Mouse (Mus musculus) left cerebral cortex, postnatal 36 days (tissue): Measurements from ENCODE around the gene Ptpa. TPM values are rescaled to one million over a fixed set of nuclear protein-coding genes. Genes with fewer than 3 reads are reported as not detected.

ENCODE experiments used
- DNase-seq, 2 experiments: peaks; one replicate each; pipeline ENCODE4 v3.0.0; 2021 to 2022; ENCODE audit warnings: low spot score in 2 of 2, mixed read lengths in 1 of 2
- intact Hi-C: fragments of 180-260 bp; cut with DNase I; formaldehyde crosslinking; loops from one replicate; pipeline ENCODE4 v1.15.1; 2025
- total RNA-seq, 2 experiments: library from RNA; stranded (reverse); gene quantifications; 2 replicates each; pipeline ENCODE4 v1.2.3; 2021

Gene Ptpa
- total RNA-seq, 2 experiments from 2014 or later = 175 to 182 TPM

DNA sequence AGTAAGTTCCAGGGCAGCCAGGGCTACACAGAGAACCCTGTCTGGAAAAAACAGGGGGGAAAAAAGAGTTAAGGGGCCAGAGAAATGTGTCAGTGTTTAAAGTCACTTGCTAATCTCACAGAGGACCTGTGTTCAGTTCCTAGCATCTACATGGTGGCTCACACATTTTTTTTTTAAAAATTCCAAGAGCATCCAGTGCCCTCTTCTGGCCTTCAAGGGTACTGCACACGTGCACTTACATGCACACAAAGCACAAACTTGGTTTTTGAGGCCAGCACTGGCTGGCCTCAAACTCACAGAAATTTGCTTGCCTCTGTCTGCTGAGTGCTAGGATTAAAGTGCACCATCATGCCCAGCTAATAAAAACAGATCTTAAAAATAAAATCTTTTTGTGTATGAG is 34.7 kb downstream of the Ptpa start:
- intact Hi-C loops = no loop called here
- DNase-seq = no peak

DNA sequence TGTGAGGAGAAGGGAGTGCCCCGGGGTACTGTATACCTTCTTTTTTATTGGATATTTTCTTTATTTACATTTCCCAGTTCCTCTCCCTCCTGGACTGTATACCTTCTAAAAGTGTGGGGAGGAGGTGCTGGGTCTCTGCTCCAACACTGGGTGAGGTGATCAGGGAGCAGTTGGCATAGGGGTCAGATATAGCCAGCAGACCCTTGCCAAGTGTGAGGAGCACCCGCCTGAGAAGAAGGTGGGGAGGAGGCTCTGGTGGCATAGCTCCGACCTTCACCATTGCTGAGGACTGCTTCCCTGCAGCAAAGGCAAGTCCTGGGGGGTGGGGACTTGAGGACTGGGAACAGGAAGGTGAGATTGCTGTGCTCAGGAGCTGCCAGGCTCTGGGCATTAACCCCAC is 35.7 kb downstream of the Ptpa start:
- DNase-seq = no peak
- intact Hi-C loops = no loop called here

DNA sequence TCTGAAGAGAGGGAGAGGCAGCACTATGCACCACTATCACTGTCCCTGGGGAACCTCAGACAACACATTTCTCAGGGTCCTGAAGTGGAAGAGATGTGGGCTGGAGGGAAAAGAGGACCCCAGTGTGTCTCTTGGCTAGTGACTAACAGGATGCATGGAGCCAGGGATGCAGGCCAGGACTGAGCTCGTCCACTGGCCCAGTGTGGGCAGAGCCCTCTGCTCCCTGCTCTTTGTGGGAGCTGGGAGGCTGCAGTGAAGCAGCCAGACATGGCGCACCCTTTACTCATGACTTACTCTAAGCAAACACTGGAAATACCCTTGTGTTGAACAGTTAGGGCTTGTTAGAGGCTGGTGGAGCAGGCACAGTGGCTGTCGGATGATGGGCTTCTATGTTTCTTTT is 37.7 kb downstream of the Ptpa start:
- DNase-seq = no peak
- intact Hi-C loops = no loop called here

DNA sequence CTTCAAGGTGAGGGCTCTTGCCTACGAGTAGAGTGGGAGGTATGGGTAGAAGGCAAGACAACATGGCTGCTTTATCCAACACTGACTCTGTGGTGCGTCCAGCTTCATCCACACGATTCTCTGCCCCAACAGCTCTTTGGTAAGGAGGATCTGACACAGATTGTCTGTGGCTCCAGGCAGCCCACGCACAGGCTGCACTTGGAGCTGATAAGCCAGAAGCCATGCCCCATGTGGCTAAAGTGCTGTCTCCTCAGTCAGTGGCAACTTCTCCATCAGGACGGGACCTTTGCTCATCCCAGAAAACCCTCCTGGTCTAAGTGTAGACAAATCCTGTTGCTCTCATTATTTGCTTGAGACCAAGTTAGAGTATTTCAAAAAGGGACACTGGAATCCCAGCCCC is 38.7 kb downstream of the Ptpa start:
- intact Hi-C loops = no loop called here

DNA sequence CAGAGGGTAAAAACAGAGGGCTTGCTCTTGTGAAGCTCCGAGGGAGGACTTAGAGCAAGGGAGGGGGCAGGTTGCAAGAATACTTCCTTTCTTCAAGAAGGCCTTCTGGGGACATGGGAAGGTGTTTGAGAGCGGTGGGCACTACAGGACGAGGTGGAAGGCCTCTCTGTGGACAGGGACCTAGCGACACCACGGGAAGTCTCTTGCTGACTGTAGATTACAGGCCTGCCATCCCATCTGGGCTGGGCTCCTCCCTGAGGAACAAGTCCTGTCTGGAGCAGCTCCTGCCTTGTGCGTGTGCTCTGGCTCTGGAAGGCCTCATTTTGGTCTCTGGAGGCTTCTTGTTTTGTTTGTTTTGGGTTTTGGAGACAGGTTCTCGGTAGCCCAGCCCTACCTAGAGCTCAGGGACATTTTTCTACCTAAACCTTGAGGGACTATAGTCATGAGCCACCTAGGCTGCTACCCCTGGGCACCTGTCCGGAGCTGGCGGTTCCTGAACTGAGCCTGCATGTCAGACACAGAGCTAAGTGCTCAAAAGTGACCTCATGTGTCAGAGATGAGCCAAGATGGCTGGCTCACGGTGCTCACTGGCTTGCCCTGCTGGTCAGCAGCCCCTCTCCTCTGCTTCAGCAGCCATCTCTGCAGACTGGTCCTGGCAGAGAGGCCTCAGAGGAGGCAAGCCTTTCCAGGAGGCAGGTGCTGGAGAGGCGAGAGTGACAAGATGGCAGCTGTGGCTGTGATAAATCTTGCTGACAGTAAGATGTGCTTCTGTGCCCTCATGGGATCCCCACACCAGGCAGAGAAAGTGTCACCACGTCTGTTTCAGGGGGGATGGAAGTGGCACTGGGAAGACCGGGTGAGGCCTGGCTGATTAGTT is 40.5 kb downstream of the Ptpa start:
- intact Hi-C loops = no loop called here
- no peak for DNase-seq

More for the DNA sequence above, 38.7 kb downstream of the Ptpa start:
- no peak for DNase-seq

DNA sequence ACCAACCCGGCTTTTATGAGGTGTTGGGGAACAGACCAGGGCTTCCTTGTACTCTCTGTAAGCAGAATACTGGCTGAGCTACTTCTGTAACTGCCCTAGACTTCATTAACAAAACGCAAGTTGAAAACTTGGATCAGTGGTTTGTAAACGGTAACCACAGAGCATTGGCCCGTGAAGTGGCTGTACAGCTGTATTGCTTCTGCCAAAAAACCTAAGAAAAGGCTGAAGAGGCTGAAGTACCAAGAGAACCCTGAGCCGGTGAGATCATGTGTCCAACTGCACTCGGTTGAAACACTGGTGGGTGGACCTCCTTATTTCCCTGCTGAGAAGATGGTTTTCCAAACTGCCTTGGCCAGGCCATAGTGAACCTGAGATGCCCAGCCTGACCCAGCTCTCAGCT is 42.5 kb downstream of the Ptpa start:
- DNase-seq = no peak
- intact Hi-C loops = no loop called here

DNA sequence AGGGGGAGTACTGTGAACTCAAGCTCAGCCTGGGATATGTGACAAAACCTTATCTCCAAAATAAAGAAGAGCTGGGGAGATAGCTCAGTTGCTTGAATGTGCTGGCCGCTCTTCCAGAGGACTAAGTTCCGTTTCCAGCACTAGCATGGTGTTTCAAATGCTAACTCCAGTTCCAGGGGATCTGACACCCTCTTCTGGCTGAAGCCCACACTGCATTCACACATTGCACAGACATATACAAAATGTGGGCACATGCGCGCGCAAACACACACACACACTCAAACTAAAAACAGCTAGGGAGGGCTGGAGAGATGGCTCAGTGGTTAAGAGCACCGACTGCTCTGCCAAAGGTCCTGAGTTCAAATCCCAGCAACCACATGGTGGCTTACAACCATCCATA is 43.4 kb downstream of the Ptpa start:
- intact Hi-C loops = no loop called here
- no peak for DNase-seq

DNA sequence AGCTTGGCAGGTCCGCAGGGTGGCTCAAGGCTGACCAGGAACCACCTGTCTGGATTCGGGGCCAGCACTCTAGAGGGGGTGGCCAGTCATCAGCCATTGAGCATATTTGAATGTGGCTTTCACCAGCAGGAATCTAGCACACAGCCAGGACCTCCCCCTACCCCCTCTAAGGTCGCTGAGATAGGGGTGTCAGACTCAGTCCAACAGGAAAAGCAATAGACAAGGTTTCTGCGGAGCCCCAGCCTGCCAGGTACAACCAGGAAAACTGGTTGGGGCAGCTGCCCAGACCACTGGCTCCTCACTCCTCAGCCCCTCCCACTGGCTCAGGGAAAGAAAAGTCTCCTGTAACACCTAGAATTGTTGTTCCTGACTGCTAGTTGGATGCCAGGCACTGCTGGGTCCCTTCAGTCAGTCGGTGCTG is 47.5 kb downstream of the Ptpa start:
- intact Hi-C loops = no loop called here
- no peak for DNase-seq

DNA sequence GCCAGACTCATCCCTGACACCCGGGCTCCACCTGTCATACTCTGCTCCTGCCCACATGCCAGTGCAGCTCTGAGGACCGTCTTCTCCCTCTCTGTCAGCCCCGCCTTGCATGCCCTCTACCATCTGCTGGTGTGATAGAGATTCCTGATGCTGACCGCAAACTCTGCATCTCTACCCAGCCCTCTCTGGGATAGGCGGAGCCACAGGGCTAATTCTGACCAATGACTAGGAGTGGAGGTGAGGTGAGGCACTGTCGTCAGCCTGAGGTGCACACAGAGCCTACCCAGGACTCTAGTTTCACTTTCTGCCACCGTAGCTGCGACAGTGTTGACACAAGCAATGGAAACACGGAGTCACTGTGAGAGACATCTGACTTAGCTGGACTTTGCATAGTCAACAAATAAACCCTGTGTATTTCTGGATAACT is 48.1 kb downstream of the Ptpa start:
- intact Hi-C loops = loop anchor here (2.0 kb wide), 1 partner anchor 23 kb away; no protein-coding TSS in a partner anchor
- peak; percentile 57 to 63 for DNase-seq

DNA sequence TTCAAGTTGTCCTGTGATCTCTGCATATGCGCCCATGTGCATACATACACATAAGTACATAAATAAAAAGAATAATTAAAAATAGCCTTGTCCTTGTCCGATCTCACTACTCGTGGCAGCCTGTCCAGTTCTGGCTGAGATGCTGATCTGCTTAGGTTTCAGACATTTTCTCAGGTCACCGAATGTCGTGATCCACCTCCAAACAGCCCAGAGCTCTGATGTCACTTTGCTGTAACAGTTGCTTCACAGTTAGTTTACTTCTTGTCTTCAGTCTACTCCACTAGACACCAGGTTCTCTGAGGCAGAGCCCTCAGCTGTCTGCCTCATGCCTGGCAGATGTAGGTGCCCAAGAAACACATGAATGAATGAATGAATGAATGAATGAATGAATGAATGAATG is 48.6 kb downstream of the Ptpa start:
- intact Hi-C loops = loop anchor here (2.0 kb wide), 1 partner anchor 24 kb away; no protein-coding TSS in a partner anchor

DNA sequence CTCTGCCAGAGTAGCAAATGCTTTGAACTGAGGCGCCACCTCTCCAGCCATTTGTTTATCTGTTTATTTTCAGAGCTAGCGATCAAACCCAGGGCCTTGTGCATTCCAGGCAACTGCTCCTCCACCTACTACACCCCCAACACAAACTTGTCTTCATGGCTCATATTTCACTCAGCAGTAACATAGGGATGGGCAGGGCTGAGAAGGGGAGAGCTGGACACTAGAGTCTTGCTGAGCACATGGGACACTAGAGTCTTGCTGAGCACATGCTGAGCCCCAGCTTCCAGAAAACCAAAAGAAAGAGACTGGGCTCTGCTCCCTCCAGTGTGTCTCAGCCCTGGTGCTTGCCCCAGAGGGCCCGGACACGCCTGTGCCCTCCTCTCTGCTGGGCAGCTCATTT is 50.9 kb downstream of the Ptpa start:
- intact Hi-C loops = no loop called here
- no peak for DNase-seq

More for the DNA sequence above, 48.6 kb downstream of the Ptpa start:
- DNase-seq = no peak

DNA sequence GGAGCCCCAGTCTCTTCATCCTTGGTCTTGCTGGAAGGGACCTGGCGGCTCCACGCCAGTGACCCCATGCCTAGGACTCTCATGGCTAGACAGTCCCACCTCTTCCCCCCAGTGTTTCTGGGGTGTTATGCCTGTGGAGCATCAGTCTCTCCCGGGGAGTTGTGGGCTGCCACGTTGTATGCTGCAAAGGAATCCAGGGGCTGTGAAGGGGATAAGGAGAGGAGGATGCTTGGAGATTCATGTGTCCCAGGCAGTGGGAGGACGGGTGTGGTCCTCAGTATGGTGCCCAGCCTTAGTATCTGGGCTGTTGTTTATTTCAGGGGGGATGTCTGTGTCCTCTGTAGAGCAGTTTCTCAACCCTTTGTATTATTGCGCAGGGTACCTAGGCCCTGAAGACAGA is 53.2 kb downstream of the Ptpa start:
- DNase-seq = peak in 1 of 2 experiments; percentile 37
- intact Hi-C loops = no loop called here

DNA sequence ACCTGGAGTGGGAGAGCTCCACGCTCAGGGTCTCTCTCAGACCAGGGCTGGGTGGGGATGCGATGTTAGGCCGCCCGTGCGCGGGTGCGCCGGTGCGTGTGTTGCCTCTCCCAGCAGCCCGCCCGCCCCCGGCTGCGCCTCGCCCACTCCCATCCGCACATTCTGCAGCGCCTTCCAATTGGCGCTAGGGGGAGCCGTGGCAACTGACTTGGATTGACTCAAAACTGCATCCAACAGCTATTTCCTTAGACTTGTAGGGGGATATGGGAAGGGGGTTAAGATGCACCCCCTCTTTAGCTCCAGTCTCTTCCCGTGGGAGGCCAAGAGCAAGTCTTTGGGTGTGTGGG is 53.9 kb downstream of the Ptpa start:
- intact Hi-C loops = loop anchor here (2.0 to 5.0 kb wide), 3 partner anchors 178 to 325 kb away; no protein-coding TSS in a partner anchor

DNA sequence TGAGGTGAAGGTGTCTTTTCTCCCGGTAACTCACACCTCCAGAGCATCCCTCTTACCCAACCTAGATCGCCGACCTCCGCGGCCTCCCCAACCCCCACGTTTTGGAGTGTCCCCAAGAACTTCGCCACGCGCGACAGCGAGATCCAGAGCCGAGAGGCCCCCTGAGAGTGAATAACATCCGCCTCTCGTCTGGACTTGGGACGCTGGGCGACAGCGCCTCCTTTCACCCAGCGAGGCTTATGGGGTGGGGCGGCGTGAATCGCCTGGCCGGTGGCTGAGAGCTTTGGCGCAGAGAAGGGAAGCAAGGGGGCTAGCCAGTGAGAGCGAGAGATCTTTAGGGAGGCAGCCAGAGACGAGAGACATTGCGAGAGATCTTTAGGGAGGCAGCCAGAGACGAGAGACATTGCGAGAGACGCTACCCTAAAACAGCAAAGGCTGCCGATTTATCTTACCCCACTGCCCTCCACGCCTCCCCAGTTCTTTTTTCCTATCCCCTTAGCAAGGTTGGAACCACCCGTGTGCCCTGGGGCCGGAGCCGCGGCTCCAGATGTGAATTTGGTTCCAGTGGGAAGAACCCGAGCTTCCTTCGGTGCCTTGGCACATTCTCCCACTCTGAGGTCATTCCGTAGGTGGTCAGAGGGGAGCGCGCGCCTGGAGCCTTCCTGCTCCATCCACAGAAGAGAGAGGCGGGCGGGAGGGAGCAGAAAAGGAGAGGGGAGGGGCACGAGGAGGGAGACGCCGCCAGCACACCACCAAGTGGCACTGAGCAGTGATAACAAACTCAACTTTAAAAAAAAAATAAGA is 54.5 kb downstream of the Ptpa start:
- peak; percentile 62 for DNase-seq
- intact Hi-C loops = loop anchor here (2.0 to 5.0 kb wide), 3 partner anchors 177 to 324 kb away; no protein-coding TSS in a partner anchor

More for the DNA sequence above, 53.9 kb downstream of the Ptpa start:
- peak; percentile 84 to 86 for DNase-seq

DNA sequence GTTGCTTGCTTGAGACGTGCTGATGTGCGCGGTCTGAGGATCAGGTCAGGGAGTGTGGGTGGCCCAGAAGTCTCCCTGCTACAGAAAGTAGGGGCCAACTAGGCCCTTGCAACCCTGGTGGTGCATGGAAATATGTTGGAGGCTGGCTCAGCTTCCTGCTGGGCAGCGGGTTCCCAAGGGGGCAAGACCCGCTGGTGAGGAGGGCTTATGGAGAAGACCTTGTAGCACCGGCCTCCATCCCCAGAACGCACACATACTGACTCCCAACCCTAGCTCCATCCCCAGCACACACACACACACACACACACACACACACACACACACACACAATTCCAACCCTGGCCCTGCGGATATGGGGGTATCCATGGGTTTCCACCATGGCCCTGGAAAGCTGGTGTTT is 55.2 kb downstream of the Ptpa start:
- intact Hi-C loops = loop anchor here (2.0 to 5.0 kb wide), 3 partner anchors 176 to 324 kb away; no protein-coding TSS in a partner anchor
- DNase-seq = peak in 1 of 2 experiments; percentile 16

DNA sequence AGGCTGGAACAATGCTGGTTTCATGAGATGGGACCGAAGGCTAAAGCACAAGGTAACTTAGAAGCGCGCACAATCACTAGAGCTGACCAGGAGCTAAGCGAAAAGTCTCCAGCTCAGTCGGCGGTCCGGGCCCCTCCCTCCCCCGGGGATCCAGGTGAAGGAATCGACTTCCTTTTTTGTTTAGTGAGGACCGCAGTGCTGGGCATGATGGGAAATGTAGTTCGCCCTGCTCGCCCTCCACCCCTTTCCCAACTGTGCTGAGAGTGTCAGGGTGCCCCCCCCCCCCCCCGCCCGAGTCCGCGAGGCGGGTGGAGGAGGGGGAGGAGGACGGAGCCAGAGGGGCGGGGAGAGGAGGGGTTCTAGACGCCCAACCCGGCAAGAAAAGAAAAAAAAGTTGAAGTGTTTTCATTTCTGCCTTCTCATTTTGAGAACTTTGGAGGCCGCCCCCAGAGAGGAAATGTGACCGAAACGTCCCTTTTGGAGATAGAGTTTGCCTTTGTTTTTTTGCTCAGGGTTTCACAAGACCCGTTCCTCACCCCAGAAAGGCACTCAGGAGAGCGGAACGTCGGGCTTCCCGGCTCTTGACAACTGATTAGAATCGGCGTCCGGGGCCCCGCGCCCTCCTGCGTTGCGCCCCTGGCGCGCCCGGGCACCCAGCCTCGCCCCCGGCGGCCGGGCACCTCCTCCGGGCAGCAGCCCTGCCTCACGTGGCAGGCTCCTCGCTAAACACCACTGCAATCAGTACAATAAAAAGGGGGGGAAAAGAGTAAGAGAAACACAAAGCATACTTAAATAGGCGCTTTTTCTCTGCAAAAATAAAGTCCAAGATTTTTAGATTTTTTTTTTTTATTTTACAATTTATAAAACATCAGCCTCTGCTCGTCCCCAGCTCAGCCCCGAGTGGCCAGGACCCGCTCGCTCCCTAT is 56.2 kb downstream of the Ptpa start:
- DNase-seq = peak; percentile 78 to 79
- intact Hi-C loops = loop anchor here (2.0 to 5.0 kb wide), 5 partner anchors 75 to 323 kb away; partner anchors contain the start of gene Cstad

DNA sequence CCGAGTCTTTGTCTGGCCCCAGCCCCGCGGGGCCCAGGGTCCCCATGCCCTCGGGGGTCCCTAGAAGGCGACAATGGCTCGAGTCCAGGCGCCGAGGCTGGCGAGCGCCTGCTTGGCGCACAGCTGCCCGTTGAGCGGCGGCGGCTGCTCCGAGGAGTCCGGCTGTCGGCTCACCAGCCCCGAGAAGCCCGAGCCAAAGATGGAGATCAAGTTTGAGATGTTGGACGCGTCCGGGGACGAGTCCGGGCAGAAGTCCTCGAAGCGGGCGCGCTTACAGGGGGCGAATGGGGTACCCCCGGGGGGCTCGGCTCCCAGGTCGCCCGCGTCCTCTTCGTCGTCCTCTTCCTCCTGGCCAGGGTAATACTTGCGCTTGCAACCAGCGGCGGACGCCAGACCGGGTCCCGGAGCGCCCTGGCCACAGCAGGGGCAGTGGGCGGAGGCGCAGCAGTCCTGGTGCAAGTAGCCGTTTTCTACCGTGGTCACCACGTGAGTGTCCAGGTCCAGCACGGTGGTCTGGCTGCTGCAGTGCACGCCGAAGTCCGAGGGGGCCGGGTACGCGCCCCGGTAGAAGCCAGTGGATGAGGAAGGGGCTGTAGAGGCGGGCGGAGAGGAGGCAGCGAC is 57.0 kb downstream of the Ptpa start:
- peak; percentile 43 to 52 for DNase-seq

DNA sequence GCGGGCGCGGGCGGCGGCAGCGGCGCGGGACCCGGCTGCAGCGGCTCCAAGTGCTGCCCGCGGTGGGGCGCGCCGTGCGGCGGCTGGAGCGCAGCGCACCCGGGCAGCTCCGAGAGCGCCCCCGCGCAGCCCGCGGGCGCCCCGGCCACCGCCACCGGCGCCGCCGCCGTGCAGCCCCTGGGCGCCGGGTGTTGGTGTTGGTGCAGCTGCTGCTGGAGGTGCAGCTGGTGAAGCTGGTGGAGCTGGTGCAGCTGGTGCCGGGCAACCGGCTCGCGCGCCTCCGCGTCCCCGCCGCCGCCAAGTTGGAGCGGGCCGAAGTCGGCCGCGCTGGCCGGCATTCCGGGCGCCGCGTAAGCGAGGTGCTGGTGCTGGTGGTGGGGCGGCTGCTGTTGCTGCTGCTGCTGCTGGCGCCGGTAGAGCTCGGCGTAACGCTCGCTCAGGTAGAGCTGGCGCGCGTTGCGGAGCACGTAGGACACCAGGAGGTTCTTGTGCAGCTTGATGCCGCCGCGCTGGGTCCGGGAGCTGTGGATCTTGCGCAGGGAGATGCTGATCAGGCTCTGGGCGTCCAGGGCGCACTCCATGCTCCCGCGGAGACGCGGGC is 57.7 kb downstream of the Ptpa start:
- no peak for DNase-seq
- intact Hi-C loops = loop anchor here (2.0 to 5.0 kb wide), 4 partner anchors 73 to 244 kb away; partner anchors contain the start of gene Cstad

More for the DNA sequence above, 57.0 kb downstream of the Ptpa start:
- intact Hi-C loops = loop anchor here (2.0 to 5.0 kb wide), 4 partner anchors 74 to 244 kb away; partner anchors contain the start of gene Cstad
